Mouse (Mus musculus) forebrain, embryonic 12.5 days (tissue): ENCODE measurements around the gene Clptm1. TPM values are rescaled to one million over a fixed set of nuclear protein-coding genes. Genes with fewer than 3 reads are reported as not detected.
"Not testable (repeated sequence)": the region's sequence is repeated elsewhere in the genome, so short reads cannot be mapped to it uniquely, and the experiment has no call there.

ENCODE experiments used
- ATAC-seq: fragments of 200-750 bp; cut with Nextera tagmentation; 2 replicates; pipeline ENCODE4 v1.8.0; 2017; ENCODE audit warnings: moderate TSS enrichment; ENCODE audit not compliant: low FRiP score
- H3K27ac ChIP-seq: fragments of 300-500 bp; sonication (generic); 2 replicates; pipeline ENCODE4 v1.5.1; 2016; ENCODE audit warnings: mild to moderate bottlenecking
- H3K27me3 ChIP-seq: fragments of 300-500 bp; sonication (generic); 2 replicates; pipeline ENCODE4 v1.6.1; 2016; ENCODE audit warnings: mild to moderate bottlenecking
- H3K36me3 ChIP-seq: fragments of 300-500 bp; sonication (generic); replicated peaks from 2 replicates; pipeline ENCODE4 v1.6.1; 2016; ENCODE audit warnings: mild to moderate bottlenecking
- H3K4me1 ChIP-seq: fragments of 300-500 bp; sonication (generic); 2 replicates; pipeline ENCODE4 v1.6.1; 2016
- H3K4me2 ChIP-seq: fragments of 300-500 bp; sonication (generic); 2 replicates; pipeline ENCODE4 v1.6.1; 2016; ENCODE audit warnings: mild to moderate bottlenecking, moderate library complexity
- H3K4me3 ChIP-seq: fragments of 300-500 bp; sonication (generic); replicated peaks from 2 replicates; pipeline ENCODE4 v1.5.1; 2016; ENCODE audit warnings: mild to moderate bottlenecking
- H3K9ac ChIP-seq: fragments of 300-500 bp; sonication (generic); 2 replicates; pipeline ENCODE4 v1.6.1; 2016; ENCODE audit warnings: mild to moderate bottlenecking
- H3K9me3 ChIP-seq: fragments of 300-500 bp; sonication (generic); 2 replicates; pipeline ENCODE4 v1.6.1; 2016
- WGBS: fragments of 180-500 bp; shearing (Covaris S2); methylation state at CpG from one replicate; pipeline ENCODE4 v1.1.7; 2016; 5-methylcytosine and 5-hydroxymethylcytosine counted together
- polyA plus RNA-seq: library from polyadenylated mRNA; unstranded; fragments of >200 nt; fragmentation: Nextera tagmentation; extraction: Ambion mirVana; gene quantifications from 2 replicates; pipeline ENCODE4 v1.2.1, GENCODE M21; 2016

Gene Clptm1
- polyA plus RNA-seq, 1 experiment from 2014 or later: 85.6 TPM

DNA sequence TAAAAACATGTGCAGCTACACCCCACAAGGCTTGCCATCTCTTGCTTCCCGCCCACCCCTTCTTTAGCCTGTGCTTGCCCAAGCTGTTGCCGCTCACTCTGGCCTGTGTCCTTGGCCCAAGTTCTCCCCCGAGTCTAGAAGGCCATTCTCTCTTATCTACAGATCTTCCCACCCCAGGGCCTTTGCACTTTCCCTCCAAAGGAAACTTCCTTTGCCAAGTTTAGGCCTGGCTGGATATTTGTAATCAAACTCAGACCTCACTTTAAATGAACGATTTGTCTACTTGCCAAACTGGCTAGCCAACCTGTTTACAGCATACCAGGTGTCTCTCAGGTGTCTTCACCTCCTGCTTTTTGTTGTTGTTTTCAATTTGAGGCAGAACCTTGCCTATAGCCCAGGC lies 26.0 kb upstream of the Clptm1 start:
- H3K27me3 ChIP-seq: no peaks in the 10 kb centered on the region
- WGBS: 89% methylated on average over 4 of the region's 4 CpGs
- H3K9me3 ChIP-seq: no peaks in the 10 kb centered on the region
- 0 out of 2 replicates have a peak, but pooled peaks cover under 1% of the 10 kb centered on the region for H3K36me3 ChIP-seq
- H3K4me2 ChIP-seq: no peak overlapping the region
- peaks cover 5% of the 10 kb centered on the region; the same call in 1 of the 2 replicates for H3K4me1 ChIP-seq
- ATAC-seq: no peak
- no peak overlapping the region for H3K9ac ChIP-seq
- H3K4me3 ChIP-seq: no peak overlapping the region
- H3K27ac ChIP-seq: no peak overlapping the region

DNA sequence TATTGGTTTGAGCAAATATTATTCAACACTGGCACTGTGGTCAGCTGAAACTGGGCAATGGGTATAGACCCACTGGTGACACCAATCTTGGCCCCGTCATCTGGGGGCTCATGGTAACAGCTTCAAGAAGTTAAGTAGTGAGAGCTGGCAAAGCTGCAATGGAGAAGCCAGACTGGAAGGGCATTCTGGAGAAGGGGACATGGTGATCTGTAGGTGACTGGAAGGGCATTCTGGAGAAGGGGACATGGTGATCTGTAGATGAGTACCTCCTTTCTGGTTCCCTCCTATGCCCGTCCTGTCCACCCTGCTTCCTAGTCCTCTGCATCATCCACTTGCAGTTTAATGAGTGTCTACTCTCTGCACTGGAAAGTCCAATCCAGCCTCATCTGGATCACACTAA lies 23.8 kb upstream of the Clptm1 start:
- no peak overlapping the region for H3K4me3 ChIP-seq
- H3K36me3 ChIP-seq: no peaks in the 10 kb centered on the region
- WGBS: 98% methylated on average over 2 of the region's 2 CpGs
- no peaks in the 10 kb centered on the region for H3K27me3 ChIP-seq
- H3K4me2 ChIP-seq: no peak overlapping the region
- peaks cover 4% of the 10 kb centered on the region; the same call in 1 of the 2 replicates for H3K4me1 ChIP-seq
- H3K9ac ChIP-seq: no peak overlapping the region
- ATAC-seq: no peak
- H3K27ac ChIP-seq: no peak overlapping the region
- no peaks in the 10 kb centered on the region for H3K9me3 ChIP-seq

DNA sequence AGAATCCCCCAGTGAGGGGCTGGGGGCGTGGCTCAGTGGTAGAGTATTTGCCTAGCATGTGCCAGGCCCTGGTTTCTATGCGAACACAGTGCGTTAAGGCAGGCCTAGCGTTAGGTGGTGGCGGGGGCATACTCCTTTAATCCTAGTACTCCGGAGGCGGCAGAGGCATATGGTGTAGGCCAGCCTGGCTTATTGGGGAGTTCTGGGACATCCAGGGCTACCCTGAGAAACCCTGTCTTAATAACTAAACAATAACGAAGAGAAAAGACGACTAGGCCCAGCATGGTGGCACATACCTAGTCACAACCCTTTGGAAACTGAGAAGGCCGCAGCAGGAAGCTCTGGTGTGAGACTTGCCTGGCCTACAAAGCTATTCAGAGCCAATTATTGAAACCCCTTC lies 23.3 kb upstream of the Clptm1 start:
- H3K9me3 ChIP-seq: no peaks in the 10 kb centered on the region
- no peaks in the 10 kb centered on the region for H3K27me3 ChIP-seq
- 94% methylated on average over 10 of the region's 10 CpGs for WGBS
- no peak overlapping the region for H3K4me2 ChIP-seq
- no peak for ATAC-seq
- H3K4me3 ChIP-seq: no peak overlapping the region
- H3K27ac ChIP-seq: no peak overlapping the region
- H3K4me1 ChIP-seq: no peaks in the 10 kb centered on the region; the same call in 1 of the 2 replicates
- no peaks in the 10 kb centered on the region for H3K36me3 ChIP-seq
- no peak overlapping the region for H3K9ac ChIP-seq

DNA sequence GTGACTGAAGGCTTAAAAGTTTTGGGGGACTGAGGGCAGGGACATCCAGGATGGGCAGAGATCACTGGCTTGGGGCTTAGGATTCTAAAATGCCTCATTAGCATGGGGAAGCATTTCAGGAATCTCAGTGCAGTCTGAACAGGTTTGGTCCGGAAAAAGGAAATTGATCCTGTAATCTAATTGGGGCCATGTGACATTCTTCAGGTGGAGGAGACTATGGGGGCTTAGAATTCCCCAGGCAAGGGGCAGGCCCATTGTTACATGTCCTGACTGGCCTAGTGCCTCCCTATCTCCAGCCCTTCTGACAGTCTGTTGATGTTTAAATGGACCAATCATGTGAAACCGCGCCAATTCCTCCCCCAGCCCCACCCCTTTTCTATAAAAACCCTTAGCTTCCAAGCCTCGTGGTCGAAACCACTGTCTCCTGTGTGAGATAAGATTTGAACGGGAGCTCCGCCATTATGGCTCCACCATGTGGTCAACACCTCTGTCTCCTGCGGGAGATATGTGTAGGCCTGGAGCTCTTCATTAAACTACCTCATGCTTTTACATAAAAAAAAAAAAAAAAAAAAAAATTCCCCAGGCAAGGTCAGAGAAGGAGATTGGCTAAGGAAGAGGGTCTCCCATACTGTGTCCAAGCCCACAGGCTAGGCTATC lies 22.2 kb upstream of the Clptm1 start:
- WGBS: 70% methylated on average over 8 of the region's 8 CpGs
- H3K9ac ChIP-seq, ATAC-seq, H3K4me1 ChIP-seq, H3K27me3 ChIP-seq, H3K9me3 ChIP-seq, H3K36me3 ChIP-seq, H3K4me2 ChIP-seq, H3K27ac ChIP-seq, H3K4me3 ChIP-seq: not testable (repeated sequence)

DNA sequence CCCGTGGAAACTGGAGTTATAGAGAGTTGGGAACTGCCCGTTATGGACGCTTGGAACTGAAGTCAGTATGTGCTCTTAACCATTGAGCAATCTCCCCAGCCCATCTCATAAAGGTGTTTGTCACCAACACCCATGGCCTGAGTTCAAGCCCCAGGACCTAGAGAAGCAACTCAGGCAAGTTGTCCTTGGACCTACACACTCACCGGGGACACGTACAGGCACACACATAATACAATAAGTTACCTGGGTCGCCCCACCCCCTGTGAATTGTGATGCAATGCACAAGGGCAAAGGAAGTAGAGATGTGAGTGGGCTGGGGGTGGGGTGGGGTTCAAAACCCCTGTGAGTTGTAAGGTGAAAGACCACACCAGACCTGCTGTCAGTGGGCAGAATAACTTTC lies 21.7 kb upstream of the Clptm1 start:
- Histone ChIP-seq H3K9me3 (no peaks in the 10 kb centered on the region), H3K27me3 (no peaks in the 10 kb centered on the region), H3K27ac (no peak overlapping the region), H3K4me1 (no peaks in the 10 kb centered on the region), H3K4me2 (no peak overlapping the region), H3K4me3 (no peak overlapping the region), H3K9ac (no peak overlapping the region), H3K36me3 (no peaks in the 10 kb centered on the region)
- 84% methylated on average over 6 of the region's 6 CpGs for WGBS
- no peak for ATAC-seq

DNA sequence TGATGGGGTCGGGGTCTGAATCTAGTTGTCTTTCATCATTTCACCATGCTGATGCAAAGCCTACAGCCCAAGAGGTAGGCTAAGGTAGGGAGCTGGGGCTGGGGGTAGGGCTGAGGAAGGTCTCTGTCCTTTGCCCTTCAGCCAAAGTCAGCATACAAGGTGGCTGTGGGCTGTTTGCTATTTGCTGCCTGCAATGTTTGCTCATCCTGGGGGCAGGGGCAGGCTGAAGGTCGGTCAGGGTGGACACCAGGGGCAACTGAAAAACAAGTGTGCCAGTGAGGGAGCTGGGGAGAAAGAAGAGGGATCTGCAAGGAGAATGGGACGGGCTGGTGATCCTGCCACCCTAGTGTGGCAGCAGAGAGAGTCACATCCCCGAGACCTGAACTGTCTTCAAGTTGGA lies 20.5 kb upstream of the Clptm1 start:
- H3K36me3 ChIP-seq: no peaks in the 10 kb centered on the region
- ATAC-seq: no peak
- H3K4me2 ChIP-seq: no peak overlapping the region
- no peak overlapping the region for H3K27ac ChIP-seq
- H3K4me3 ChIP-seq: no peak overlapping the region
- 53% methylated on average over 4 of the region's 4 CpGs for WGBS
- no peaks in the 10 kb centered on the region for H3K4me1 ChIP-seq
- no peaks in the 10 kb centered on the region for H3K27me3 ChIP-seq
- H3K9ac ChIP-seq: no peak overlapping the region
- no peaks in the 10 kb centered on the region for H3K9me3 ChIP-seq

DNA sequence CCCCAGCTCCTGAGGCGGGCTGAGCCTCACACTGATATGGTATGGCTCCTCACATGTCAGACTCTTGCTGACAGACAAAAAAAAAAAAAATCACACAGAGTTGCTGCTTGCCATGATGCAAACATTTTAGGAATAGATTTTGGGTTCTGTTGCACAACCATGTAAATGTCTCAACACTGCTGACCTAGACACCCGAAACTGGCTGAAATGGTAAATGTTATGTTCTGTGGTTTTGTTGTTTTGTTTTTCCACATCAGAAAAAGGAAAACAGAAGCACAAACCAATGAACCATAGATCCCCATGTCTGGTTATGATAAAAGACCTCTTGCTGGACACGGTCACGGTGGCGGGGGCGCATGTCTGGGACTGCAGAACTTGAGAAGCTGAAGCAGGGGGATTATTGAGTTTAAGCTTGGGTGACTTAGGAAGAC lies 19.0 kb upstream of the Clptm1 start:
- Histone ChIP-seq H3K4me3 (no peak overlapping the region), H3K4me2 (no peak overlapping the region), H3K27me3 (no peaks in the 10 kb centered on the region), H3K9ac (no peak overlapping the region), H3K27ac (no peak overlapping the region), H3K36me3 (no peaks in the 10 kb centered on the region), H3K9me3 (no peaks in the 10 kb centered on the region), H3K4me1 (no peaks in the 10 kb centered on the region)
- no peak for ATAC-seq
- 85% methylated on average over 6 of the region's 6 CpGs for WGBS

DNA sequence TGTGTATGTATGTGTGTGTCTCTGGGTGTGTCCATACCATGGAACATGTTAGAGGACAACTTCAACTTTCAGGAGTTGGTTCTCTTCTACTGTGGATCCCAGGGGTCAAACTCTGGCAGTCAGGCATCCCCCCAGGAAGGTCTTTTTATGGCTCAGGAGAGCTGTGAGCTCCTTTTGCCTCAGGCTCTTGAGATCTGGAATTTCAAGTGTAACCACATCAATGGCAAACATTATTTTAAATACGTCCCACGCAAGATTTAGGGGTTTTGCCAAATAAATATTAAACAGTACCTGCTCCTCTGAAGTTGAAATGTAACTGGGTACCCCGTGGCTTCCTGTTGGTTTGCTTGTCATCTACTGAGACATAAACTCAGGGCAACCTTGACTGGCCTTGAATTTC lies 18.1 kb upstream of the Clptm1 start:
- H3K4me2 ChIP-seq: no peak overlapping the region
- H3K36me3 ChIP-seq: no peaks in the 10 kb centered on the region
- H3K4me1 ChIP-seq: no peaks in the 10 kb centered on the region
- no peak overlapping the region for H3K27ac ChIP-seq
- H3K27me3 ChIP-seq: no peaks in the 10 kb centered on the region
- H3K9ac ChIP-seq: no peak overlapping the region
- no peak overlapping the region for H3K4me3 ChIP-seq
- no peak for ATAC-seq
- H3K9me3 ChIP-seq: no peaks in the 10 kb centered on the region
- WGBS: 71% methylated on average over 3 of the region's 3 CpGs

DNA sequence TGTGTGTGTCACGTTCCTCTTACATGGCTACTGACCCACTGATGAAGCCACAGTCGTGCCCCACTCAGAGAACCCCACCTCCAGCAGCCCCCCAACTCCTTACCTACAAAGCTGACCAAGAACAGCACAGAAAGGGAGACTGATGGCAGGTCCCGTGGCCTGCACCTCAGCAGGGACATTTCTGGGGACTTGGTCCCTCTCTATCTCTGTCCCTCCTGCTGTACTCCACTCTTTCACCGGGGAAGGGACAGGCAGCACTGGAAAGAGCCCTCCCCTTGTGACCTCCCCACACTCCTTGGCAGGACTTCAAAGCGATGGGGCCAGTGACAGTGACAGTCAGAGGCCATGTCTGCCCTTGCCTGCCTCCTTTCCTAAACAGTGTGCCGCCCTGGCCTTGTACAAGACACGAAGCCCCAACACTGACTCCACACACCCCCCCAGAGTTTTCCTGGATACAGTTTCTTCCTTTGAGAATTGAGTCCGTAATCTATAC lies 16.4 kb upstream of the Clptm1 start, which contains the start of the genes Gm44805 and Apoc4:
TSS of gene Gm44805 (minus strand) at position 222 of the 493 bp plus-strand sequence.
TSS of gene Apoc4 (minus strand) at position 278 of the 493 bp plus-strand sequence.
- no peaks in the 10 kb centered on the region for H3K27me3 ChIP-seq
- H3K27ac ChIP-seq: no peak within 1 kb of the TSS
- H3K9ac ChIP-seq: no peak within 1 kb of the TSS
- H3K36me3 ChIP-seq: no peaks in the 10 kb centered on the region
- H3K4me3 ChIP-seq: no peak within 1 kb of the TSS
- no peak within 1 kb of the TSS for H3K4me2 ChIP-seq
- 70% methylated on average over 8 of the region's 8 CpGs for WGBS
- ATAC-seq: no peak
- H3K4me1 ChIP-seq: no peaks in the 10 kb centered on the region
- no peaks in the 10 kb centered on the region for H3K9me3 ChIP-seq

DNA sequence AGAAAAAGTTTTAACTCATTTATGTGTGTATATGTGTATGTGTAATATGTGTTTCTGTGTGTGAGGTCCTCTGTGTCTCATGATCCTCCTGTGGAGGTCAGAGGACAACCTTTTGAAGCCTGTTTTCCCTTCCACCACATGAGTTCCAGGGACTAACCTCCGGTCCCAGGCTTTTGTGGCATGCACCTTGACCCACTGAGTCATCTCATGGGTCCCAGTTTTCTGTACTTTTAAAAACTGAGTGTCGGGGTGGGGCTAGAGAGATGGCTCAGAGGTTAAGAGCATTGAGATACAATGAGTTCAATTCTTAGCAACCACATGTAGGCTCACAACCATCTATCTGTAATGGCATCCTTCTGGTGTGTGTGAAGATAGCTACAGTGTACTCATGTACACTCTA lies 15.9 kb upstream of the Clptm1 start:
- ATAC-seq: no peak

DNA sequence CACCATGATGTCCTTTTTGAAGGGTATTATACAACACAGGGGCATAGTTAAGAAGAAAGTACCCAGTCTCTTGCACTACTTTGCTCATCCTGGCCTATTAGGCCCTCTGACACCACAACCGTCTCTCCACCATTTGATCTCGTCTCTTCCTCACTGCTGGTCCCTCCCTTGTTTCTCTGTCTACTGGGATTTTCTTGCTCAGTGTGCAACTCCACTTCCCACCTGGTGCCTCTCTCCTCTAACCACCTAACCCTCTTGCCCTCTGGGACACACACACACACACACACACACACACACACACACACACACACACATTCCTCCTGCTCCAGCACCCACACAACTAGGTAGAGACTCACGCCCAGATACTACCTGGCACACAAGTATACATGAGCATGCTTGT lies 14.1 kb upstream of the Clptm1 start:
- Histone ChIP-seq H3K27me3 (no peaks in the 10 kb centered on the region), H3K9me3 (no peaks in the 10 kb centered on the region), H3K4me1 (no peaks in the 10 kb centered on the region), H3K36me3 (no peaks in the 10 kb centered on the region), H3K27ac (no peak overlapping the region), H3K4me2 (no peak overlapping the region), H3K9ac (no peak overlapping the region), H3K4me3 (no peak overlapping the region)
- 89% methylated on average over 3 of the region's 3 CpGs for WGBS
- no peak for ATAC-seq

More for the DNA sequence above, 15.9 kb upstream of the Clptm1 start:
- Histone ChIP-seq H3K9me3 (no peaks in the 10 kb centered on the region), H3K36me3 (no peaks in the 10 kb centered on the region), H3K4me1 (no peaks in the 10 kb centered on the region), H3K9ac (no peak overlapping the region), H3K27ac (no peak overlapping the region), H3K4me3 (no peak overlapping the region), H3K4me2 (no peak overlapping the region), H3K27me3 (no peaks in the 10 kb centered on the region)
- 87% methylated on average over 2 of the region's 2 CpGs for WGBS

DNA sequence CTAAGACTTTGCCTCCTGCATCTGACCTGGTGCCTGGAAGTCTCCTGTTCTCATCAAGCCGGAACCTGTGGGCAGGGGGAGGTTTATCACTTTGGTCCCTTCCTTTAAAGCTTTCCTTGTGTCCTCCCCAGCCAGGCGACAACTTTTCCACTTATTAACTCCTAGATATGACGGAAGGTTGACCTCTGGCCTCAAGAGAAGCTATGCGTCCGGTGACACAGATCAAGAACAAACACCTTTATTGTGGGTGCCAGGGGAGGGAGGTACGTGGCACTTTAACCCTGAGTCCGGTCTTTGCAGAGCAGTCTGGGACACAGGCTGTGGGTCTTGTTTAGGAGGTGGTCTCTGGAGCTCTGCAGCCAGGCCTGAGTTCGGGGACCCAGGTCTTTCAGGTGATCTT lies 13.0 kb upstream of the Clptm1 start, which contains the start of gene Apoc2:
TSS of gene Apoc2 (minus strand) at position 70 of the 400 bp plus-strand sequence.
- no peak within 1 kb of the TSS for H3K27ac ChIP-seq
- no peak within 1 kb of the TSS for H3K4me2 ChIP-seq
- H3K27me3 ChIP-seq: no peaks in the 10 kb centered on the region
- WGBS: 82% methylated on average over 8 of the region's 8 CpGs
- H3K4me3 ChIP-seq: no peak within 1 kb of the TSS
- H3K9ac ChIP-seq: no peak within 1 kb of the TSS; the same call in 1 of the 2 replicates
- no peaks in the 10 kb centered on the region for H3K36me3 ChIP-seq
- H3K4me1 ChIP-seq: no peaks in the 10 kb centered on the region
- no peak for ATAC-seq
- no peaks in the 10 kb centered on the region for H3K9me3 ChIP-seq

DNA sequence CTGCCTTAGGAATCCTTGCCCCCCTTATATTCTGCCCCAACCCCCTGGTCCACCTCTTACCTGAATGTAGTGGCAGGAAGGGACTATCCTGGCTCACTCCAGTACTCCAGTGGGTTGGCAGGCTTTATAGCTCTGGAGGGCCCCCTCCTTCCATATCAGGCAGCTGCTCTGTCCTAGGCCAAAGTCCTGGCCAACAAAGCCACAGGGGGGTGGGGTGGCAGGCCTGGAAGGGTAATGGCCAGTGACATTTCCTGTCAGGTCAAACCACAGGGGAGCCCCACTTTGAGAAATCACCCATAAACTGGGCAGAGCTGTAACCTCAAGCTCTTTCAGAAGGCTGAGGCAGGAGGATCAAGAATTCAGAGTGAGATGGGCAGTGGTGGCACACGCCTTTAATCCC lies 11.8 kb upstream of the Clptm1 start:
- ATAC-seq: no peak
- H3K9ac ChIP-seq: no peak overlapping the region
- WGBS: 69% methylated on average over 1 of the region's 1 CpGs

More for the DNA sequence above, 11.8 kb upstream of the Clptm1 start:
- no peaks in the 10 kb centered on the region for H3K27me3 ChIP-seq
- no peak overlapping the region for H3K27ac ChIP-seq
- no peak overlapping the region for H3K4me3 ChIP-seq
- no peak overlapping the region for H3K4me2 ChIP-seq
- H3K4me1 ChIP-seq: no peaks in the 10 kb centered on the region
- H3K36me3 ChIP-seq: no peaks in the 10 kb centered on the region
- H3K9me3 ChIP-seq: no peaks in the 10 kb centered on the region
